Mouse (Mus musculus): ENCODE measurements around the gene B3galnt2. TPM values are rescaled to one million over a fixed set of nuclear protein-coding genes. Genes with fewer than 3 reads are reported as not detected.
"Not testable (repeated sequence)": the region's sequence is repeated elsewhere in the genome, so short reads cannot be mapped to it uniquely, and the experiment has no call there.

B3galnt2 gene
- polyA plus RNA-seq, 1 experiment from 2014 or later = 23.4 TPM

DNA sequence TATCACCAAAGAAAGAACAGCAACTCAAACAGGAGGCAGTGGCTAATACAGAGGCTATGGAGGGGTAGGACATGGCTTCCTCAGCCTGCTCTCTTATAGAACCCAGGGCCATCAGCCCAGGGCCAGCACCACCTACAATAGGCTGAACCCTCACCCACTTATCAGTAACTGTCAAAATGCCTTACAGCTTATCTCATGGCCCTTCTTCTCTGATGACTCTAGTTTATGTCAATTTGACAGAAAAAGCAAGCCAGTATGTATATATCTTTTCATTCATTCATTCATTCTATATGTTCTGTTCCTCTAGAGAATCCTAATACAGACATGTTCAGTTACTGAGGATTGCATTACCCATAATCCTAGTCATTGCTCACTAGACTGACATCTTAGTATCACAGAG lies 64.0 kb downstream of the B3galnt2 start:
- no peak for ATAC-seq
- Histone ChIP-seq H3K36me3 (ENCODE audit: control insufficient read depth, insufficient read depth) (peaks cover 11% of the 10 kb centered on the region), H3K9me3 (ENCODE audit: control insufficient read depth, low read length) (no peaks in the 10 kb centered on the region), H3K4me1 (replicated peaks; ENCODE audit: control insufficient read depth, insufficient read depth, low read length) (no peaks in the 10 kb centered on the region), H3K4me3 (replicated peaks; ENCODE audit: low read length) (no peak overlapping the region), H3K4me2 (ENCODE audit: low read length) (no peak overlapping the region), H3K27me3 (replicated peaks; ENCODE audit: control insufficient read depth, insufficient read depth, low read length) (no peaks in the 10 kb centered on the region), H3K9ac (replicated peaks; ENCODE audit: low read depth, low read length) (no peak overlapping the region), H3K27ac (ENCODE audit: low read length) (no peak overlapping the region)

DNA sequence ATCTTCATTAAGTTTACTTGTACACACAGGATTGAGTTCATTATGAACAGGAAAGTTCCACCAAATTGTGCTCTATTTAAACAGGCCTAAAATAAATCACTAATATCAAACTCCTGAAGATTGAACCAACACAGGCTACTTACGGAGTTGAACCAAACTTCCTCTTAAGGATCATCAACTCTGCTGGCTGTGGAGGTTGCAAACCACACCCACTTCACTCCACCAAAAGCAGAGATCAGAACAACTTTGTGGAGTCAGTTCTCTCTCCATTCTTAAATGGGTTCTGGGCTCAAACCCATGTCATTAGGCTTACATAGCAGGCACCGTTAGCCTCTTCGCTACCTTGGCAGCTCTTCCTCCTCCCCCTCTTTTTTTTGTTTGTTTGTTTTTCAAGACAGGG lies 64.6 kb downstream of the B3galnt2 start:
- Histone ChIP-seq H3K27me3 (replicated peaks; ENCODE audit: control insufficient read depth, insufficient read depth, low read length) (no peaks in the 10 kb centered on the region), H3K27ac (ENCODE audit: low read length) (no peak overlapping the region), H3K9me3 (ENCODE audit: control insufficient read depth, low read length) (no peaks in the 10 kb centered on the region), H3K4me3 (replicated peaks; ENCODE audit: low read length) (no peak overlapping the region), H3K4me2 (ENCODE audit: low read length) (no peak overlapping the region), H3K36me3 (ENCODE audit: control insufficient read depth, insufficient read depth) (peaks cover 11% of the 10 kb centered on the region), H3K9ac (replicated peaks; ENCODE audit: low read depth, low read length) (no peak overlapping the region), H3K4me1 (replicated peaks; ENCODE audit: control insufficient read depth, insufficient read depth, low read length) (no peaks in the 10 kb centered on the region)
- 95% methylated on average over 3 of the region's 3 CpGs for WGBS
- ATAC-seq = no peak

DNA sequence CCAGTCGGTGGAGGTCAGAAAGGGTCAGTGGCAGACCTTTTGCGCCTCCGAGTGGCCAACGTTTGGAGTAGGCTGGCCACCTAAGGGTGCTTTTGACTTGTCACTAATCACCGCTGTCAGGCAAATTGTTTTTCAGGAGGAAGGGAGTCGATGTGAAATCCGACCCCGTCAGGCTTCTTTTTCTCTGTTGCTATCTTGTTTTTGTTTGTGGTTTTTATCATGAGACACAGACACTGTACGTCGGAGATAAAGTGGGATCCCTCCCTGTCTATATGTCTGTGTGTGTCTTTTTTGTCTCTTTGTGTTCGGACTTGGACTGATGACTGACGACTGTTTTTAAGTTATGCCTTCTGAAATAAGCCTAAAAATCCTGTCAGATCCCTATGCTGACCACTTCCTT lies 67.1 kb downstream of the B3galnt2 start:
- H3K9ac ChIP-seq (replicated peaks; ENCODE audit: low read depth, low read length); H3K4me2 ChIP-seq (ENCODE audit: low read length); H3K4me1 ChIP-seq (replicated peaks; ENCODE audit: control insufficient read depth, insufficient read depth, low read length); H3K27me3 ChIP-seq (replicated peaks; ENCODE audit: control insufficient read depth, insufficient read depth, low read length); H3K36me3 ChIP-seq (ENCODE audit: control insufficient read depth, insufficient read depth); H3K27ac ChIP-seq (ENCODE audit: low read length); H3K9me3 ChIP-seq (ENCODE audit: control insufficient read depth, low read length); H3K4me3 ChIP-seq (replicated peaks; ENCODE audit: low read length); ATAC-seq: not testable (repeated sequence)
- 86% methylated on average over 9 of the region's 12 CpGs for WGBS

DNA sequence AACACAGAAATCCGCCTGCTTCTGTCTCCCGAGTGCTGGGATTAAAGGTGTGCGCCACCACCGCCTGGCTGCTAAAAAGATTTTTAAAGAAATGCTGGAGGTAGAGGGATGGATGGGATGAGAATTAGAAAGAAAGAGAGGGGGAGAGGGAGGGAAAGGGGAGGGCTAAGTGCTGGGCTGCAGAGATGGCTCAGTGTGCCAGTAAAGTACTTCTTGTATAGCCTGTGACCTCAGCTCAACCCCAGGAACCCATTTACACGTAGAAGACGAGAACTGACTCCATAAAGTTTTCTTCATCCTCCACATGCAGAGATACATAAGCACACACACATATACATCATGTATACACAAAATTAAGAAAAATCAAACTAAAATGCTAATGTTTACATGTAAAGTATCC lies 71.3 kb downstream of the B3galnt2 start:
- Histone ChIP-seq H3K4me2 (ENCODE audit: low read length) (no peak overlapping the region), H3K9ac (replicated peaks; ENCODE audit: low read depth, low read length) (no peak overlapping the region), H3K9me3 (ENCODE audit: control insufficient read depth, low read length) (no peaks in the 10 kb centered on the region), H3K27ac (ENCODE audit: low read length) (no peak overlapping the region), H3K36me3 (ENCODE audit: control insufficient read depth, insufficient read depth) (peaks cover 10% of the 10 kb centered on the region; the same call in 1 of the 2 replicates), H3K4me3 (replicated peaks; ENCODE audit: low read length) (no peak overlapping the region), H3K4me1 (replicated peaks; ENCODE audit: control insufficient read depth, insufficient read depth, low read length) (no peaks in the 10 kb centered on the region), H3K27me3 (replicated peaks; ENCODE audit: control insufficient read depth, insufficient read depth, low read length) (no peaks in the 10 kb centered on the region)
- WGBS = 93% methylated on average over 6 of the region's 6 CpGs
- no peak for ATAC-seq

DNA sequence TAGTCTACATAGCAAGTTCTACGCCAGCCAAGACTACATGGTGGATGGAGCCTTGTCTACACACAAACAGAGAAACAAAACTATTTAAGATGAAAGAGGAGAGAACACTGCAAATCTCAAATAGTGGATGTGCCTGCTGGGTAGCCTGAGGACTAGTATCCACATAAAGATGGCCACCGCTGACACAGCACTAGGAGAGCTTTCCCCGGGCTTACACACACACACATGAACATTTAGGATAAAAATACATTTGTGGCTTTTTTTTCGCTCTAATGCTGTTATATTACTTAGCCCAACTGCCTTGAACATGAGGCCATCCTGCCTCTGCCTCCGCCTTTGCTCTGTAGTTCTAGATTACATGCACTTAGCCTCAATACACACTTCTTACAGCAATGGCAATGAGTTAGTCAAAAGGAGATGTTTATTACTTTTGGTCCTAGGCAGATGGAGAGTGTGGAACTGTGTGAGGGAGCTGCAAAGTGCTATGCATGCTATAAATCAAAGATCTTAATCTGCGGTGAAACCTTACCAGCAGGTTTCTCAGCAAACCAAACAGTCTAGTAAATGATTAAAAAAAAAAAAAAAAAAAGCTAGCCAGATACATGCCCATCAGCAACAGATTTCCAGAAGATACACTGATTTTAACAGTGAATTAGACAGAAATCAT lies 72.0 kb downstream of the B3galnt2 start:
- no peak overlapping the region for H3K27ac ChIP-seq (ENCODE audit: low read length)
- H3K36me3 ChIP-seq (ENCODE audit: control insufficient read depth, insufficient read depth) = peaks cover 10% of the 10 kb centered on the region; the same call in 1 of the 2 replicates
- no peak for ATAC-seq
- H3K27me3 ChIP-seq (replicated peaks; ENCODE audit: control insufficient read depth, insufficient read depth, low read length) = no peaks in the 10 kb centered on the region
- H3K4me1 ChIP-seq (replicated peaks; ENCODE audit: control insufficient read depth, insufficient read depth, low read length) = no peaks in the 10 kb centered on the region
- H3K9me3 ChIP-seq (ENCODE audit: control insufficient read depth, low read length) = no peaks in the 10 kb centered on the region
- WGBS = 97% methylated on average over 6 of the region's 6 CpGs
- no peak overlapping the region for H3K4me3 ChIP-seq (replicated peaks; ENCODE audit: low read length)
- H3K4me2 ChIP-seq (ENCODE audit: low read length) = no peak overlapping the region
- no peak overlapping the region for H3K9ac ChIP-seq (replicated peaks; ENCODE audit: low read depth, low read length)

DNA sequence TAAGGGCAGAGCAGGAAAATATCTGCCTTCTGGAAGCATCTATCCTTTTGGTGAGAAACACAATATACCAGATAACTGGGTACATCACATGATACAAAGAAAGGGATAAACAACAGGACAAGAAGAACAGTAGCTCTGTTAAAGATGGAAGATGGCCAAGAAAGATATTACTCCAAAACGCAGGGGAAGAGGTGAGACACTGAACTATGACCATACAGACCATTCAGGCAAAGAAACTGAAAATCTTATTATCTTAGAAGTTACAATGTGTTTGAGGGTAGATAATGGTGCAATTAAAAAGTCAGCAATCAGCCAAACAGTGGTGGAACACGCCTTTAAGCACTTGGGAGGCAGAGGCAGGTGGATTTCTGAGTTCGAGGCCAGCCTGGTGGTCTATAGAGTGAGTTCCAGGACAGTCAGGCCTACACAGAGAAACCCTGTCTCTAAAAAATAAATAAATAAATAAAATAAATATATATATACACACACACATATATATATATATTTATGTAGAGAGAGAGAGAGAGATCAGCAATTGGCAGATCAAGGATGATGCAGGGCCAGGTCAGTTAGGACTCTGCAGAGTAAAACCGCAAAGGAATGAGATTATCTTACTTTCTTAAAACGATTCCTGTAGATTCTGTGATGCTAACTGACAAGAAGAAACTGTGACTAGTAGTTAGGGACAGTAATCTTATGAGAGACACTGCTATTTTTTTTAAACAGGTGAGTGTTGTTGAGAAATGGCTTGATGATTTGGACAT lies 79.2 kb downstream of the B3galnt2 start:
- H3K9ac ChIP-seq (replicated peaks; ENCODE audit: low read depth, low read length) = no peak overlapping the region
- H3K27me3 ChIP-seq (replicated peaks; ENCODE audit: control insufficient read depth, insufficient read depth, low read length) = no peaks in the 10 kb centered on the region
- peaks cover 4% of the 10 kb centered on the region; the same call in 1 of the 2 replicates for H3K4me1 ChIP-seq (replicated peaks; ENCODE audit: control insufficient read depth, insufficient read depth, low read length)
- H3K36me3 ChIP-seq (ENCODE audit: control insufficient read depth, insufficient read depth) = 0 out of 2 replicates have a peak, but pooled peaks cover 2% of the 10 kb centered on the region
- no peak overlapping the region for H3K27ac ChIP-seq (ENCODE audit: low read length)
- no peak overlapping the region for H3K4me3 ChIP-seq (replicated peaks; ENCODE audit: low read length)
- WGBS = 92% methylated on average over 5 of the region's 5 CpGs
- no peak for ATAC-seq
- H3K4me2 ChIP-seq (ENCODE audit: low read length) = no peak overlapping the region
- H3K9me3 ChIP-seq (ENCODE audit: control insufficient read depth, low read length) = no peaks in the 10 kb centered on the region

DNA sequence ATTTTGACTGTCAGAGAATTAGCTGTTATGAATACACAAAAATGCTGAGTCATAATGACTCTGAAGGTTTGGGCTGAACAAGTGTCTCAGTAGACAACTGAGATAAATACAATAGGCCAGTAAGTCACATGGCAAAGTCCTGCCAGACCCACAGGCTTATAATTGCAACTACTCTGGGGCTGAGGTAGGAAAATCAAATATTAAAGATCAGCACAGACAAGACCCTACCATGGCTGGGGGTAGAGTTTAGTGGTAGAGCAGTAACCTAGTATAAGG lies 79.7 kb downstream of the B3galnt2 start:
- H3K4me2 ChIP-seq (ENCODE audit: low read length) = no peak overlapping the region
- H3K4me3 ChIP-seq (replicated peaks; ENCODE audit: low read length) = no peak overlapping the region
- no peaks in the 10 kb centered on the region for H3K9me3 ChIP-seq (ENCODE audit: control insufficient read depth, low read length)
- H3K36me3 ChIP-seq (ENCODE audit: control insufficient read depth, insufficient read depth) = no peaks in the 10 kb centered on the region
- ATAC-seq = no peak
- no peak overlapping the region for H3K27ac ChIP-seq (ENCODE audit: low read length)
- no peaks in the 10 kb centered on the region for H3K27me3 ChIP-seq (replicated peaks; ENCODE audit: control insufficient read depth, insufficient read depth, low read length)
- H3K4me1 ChIP-seq (replicated peaks; ENCODE audit: control insufficient read depth, insufficient read depth, low read length) = peaks cover 4% of the 10 kb centered on the region; the same call in 1 of the 2 replicates
- no peak overlapping the region for H3K9ac ChIP-seq (replicated peaks; ENCODE audit: low read depth, low read length)

DNA sequence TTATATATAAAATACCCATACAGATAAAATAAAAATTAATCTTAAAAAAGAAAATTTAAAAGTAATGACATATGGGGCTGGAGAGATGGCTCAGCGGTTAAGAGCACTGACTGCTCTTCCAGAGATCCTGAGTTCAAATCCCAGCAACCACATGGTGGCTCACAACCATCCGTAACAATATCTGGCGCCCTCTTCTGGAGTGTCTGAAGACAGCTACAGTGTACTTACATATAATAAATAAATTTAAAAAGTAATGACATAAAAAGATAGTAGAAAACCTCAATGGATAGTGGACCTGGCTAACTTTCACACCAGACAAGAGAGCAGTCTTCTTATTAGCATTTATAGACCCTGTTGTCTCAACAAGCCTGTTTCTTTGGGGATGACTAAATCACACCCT lies 81.1 kb downstream of the B3galnt2 start:
- not testable (repeated sequence) for H3K9ac ChIP-seq (replicated peaks; ENCODE audit: low read depth, low read length); H3K36me3 ChIP-seq (ENCODE audit: control insufficient read depth, insufficient read depth); H3K4me3 ChIP-seq (replicated peaks; ENCODE audit: low read length); H3K27me3 ChIP-seq (replicated peaks; ENCODE audit: control insufficient read depth, insufficient read depth, low read length); H3K4me1 ChIP-seq (replicated peaks; ENCODE audit: control insufficient read depth, insufficient read depth, low read length); H3K4me2 ChIP-seq (ENCODE audit: low read length); H3K9me3 ChIP-seq (ENCODE audit: control insufficient read depth, low read length); ATAC-seq; H3K27ac ChIP-seq (ENCODE audit: low read length)
- WGBS = 92% methylated on average over 3 of the region's 3 CpGs

DNA sequence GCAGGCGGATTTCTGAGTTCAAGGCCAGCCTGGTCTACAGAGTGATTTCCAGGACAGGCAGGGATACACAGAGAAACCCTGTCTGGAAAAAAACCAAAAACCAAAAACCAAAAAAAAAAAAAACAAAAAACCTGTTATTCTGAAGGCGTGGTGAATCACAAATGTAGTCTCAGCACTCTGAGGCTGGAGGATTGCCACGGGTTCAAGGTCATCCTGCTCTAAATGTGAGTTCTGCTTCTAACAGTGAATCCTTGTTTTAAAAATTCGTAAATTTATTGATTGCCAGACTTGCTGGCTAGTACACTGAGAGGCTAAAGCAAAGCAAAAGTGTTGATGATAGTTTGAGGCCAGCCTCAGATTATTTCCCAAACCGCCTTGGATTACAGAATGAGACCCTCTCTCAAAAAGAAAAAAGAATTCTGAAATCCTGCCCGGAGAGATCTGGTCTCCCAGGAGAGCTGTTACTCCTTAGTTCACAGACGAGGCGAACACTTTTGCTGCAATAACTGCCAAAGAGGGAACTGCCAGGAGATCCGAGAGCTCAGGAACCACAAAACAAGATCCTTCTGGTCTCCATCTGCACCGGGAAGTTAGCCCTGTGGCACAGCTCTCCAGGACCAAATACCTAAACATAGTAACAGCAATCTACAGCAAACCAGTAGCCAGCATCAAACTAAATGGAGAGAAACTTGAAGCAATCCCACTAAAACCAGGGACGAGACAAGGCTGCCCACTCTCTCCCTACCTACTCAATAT lies 81.8 kb downstream of the B3galnt2 start:
- no peaks in the 10 kb centered on the region for H3K27me3 ChIP-seq (replicated peaks; ENCODE audit: control insufficient read depth, insufficient read depth, low read length)
- H3K4me1 ChIP-seq (replicated peaks; ENCODE audit: control insufficient read depth, insufficient read depth, low read length) = peaks cover 10% of the 10 kb centered on the region
- no peak for ATAC-seq
- no peak overlapping the region for H3K9ac ChIP-seq (replicated peaks; ENCODE audit: low read depth, low read length)
- no peaks in the 10 kb centered on the region for H3K9me3 ChIP-seq (ENCODE audit: control insufficient read depth, low read length)
- WGBS = 91% methylated on average over 11 of the region's 11 CpGs
- H3K36me3 ChIP-seq (ENCODE audit: control insufficient read depth, insufficient read depth) = no peaks in the 10 kb centered on the region
- H3K4me2 ChIP-seq (ENCODE audit: low read length) = no peak overlapping the region
- no peak overlapping the region for H3K27ac ChIP-seq (ENCODE audit: low read length)
- H3K4me3 ChIP-seq (replicated peaks; ENCODE audit: low read length) = no peak overlapping the region

Measured in forebrain, embryonic 16.5 days (tissue).